Mouse (Mus musculus) embryonic facial prominence, embryonic 15.5 days (tissue): Measurements from ENCODE around the gene Bdh1. TPM values are rescaled to one million over a fixed set of nuclear protein-coding genes. Genes with fewer than 3 reads are reported as not detected.

Experiments
- ATAC-seq: fragments of 200-750 bp; cut with Nextera tagmentation; 2 replicates; pipeline ENCODE4 v1.8.0; 2017; ENCODE audit warnings: low read depth, moderate TSS enrichment; ENCODE audit not compliant: insufficient number of reproducible peaks, low FRiP score, low TSS enrichment
- H3K27ac ChIP-seq: fragments of 300-500 bp; sonication (generic); replicated peaks from 2 replicates; pipeline ENCODE4 v1.5.1; 2015; ENCODE audit warnings: mild to moderate bottlenecking, inconsistent platforms
- H3K27me3 ChIP-seq: fragments of 300-500 bp; sonication (generic); 2 replicates; pipeline ENCODE4 v1.6.1; 2015; ENCODE audit warnings: inconsistent platforms
- H3K36me3 ChIP-seq: fragments of 300-500 bp; sonication (generic); 2 replicates; pipeline ENCODE4 v1.6.1; 2015; ENCODE audit warnings: mild to moderate bottlenecking, inconsistent platforms
- H3K4me1 ChIP-seq: fragments of 300-500 bp; sonication (generic); 2 replicates; pipeline ENCODE4 v1.6.1; 2015; ENCODE audit warnings: inconsistent platforms
- H3K4me2 ChIP-seq: fragments of 300-500 bp; sonication (generic); replicated peaks from 2 replicates; pipeline ENCODE4 v1.6.1; 2015; ENCODE audit warnings: mild to moderate bottlenecking, inconsistent platforms
- H3K4me3 ChIP-seq: fragments of 300-500 bp; sonication (generic); replicated peaks from 2 replicates; pipeline ENCODE4 v1.5.1; 2015; ENCODE audit warnings: mild to moderate bottlenecking, inconsistent platforms
- H3K9ac ChIP-seq: fragments of 300-500 bp; sonication (generic); 2 replicates; pipeline ENCODE4 v1.6.1; 2015; ENCODE audit warnings: inconsistent platforms
- H3K9me3 ChIP-seq: fragments of 300-500 bp; sonication (generic); replicated peaks from 2 replicates; pipeline ENCODE4 v1.6.1; 2016; ENCODE audit warnings: inconsistent platforms
- WGBS: fragments of 180-500 bp; shearing (Covaris S2); methylation state at CpG from one replicate; pipeline ENCODE4 v1.1.7; 2015; 5-methylcytosine and 5-hydroxymethylcytosine counted together
- polyA plus RNA-seq: library from polyadenylated mRNA; unstranded; fragments of >200 nt; fragmentation: Nextera tagmentation; extraction: Ambion mirVana; gene quantifications from 2 replicates; pipeline ENCODE4 v1.2.1, GENCODE M21; 2015

Bdh1 gene
- polyA plus RNA-seq, 1 experiment from 2014 or later, result 42.5 TPM

GRCm38 (mm10) chr16:31506665-31507456 is 84.8 kb downstream of the Bdh1 start:
- H3K9ac ChIP-seq, result no peak overlapping the region
- H3K27ac ChIP-seq, result peak overlapping the region; percentile 89
- H3K4me3 ChIP-seq, result no peak overlapping the region
- H3K9me3 ChIP-seq, result no peaks in the 10 kb centered on the region
- no peaks in the 10 kb centered on the region for H3K27me3 ChIP-seq
- H3K36me3 ChIP-seq, result no peaks in the 10 kb centered on the region
- H3K4me1 ChIP-seq, result peaks cover 56% of the 10 kb centered on the region
- 37% methylated on average over 10 of the region's 10 CpGs for WGBS
- peak overlapping the region; percentile 27 for H3K4me2 ChIP-seq
- peak; percentile 24; the same call in 1 of the 2 replicates for ATAC-seq

DNA sequence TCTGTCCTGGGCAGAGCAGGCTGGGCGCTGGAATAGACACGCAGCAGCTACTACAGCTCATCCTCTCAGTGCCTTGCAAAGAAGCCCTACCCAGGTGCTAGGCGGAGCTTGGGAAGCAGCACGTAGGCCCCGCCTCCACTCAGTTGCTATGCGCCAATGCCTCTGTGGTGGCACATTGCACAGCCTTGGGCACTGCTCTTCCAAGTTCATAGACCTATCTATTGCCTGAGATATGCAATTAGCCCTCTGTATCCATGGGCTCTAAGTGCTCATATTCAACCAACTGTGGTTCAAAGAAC is 85.3 kb downstream of the Bdh1 start:
- no peak overlapping the region for H3K4me3 ChIP-seq
- peak overlapping the region; percentile 89 for H3K27ac ChIP-seq
- H3K9me3 ChIP-seq, result no peaks in the 10 kb centered on the region
- peak overlapping the region; percentile 27 for H3K4me2 ChIP-seq
- H3K36me3 ChIP-seq, result no peaks in the 10 kb centered on the region
- no peaks in the 10 kb centered on the region for H3K27me3 ChIP-seq
- WGBS, result 33% methylated on average over 6 of the region's 6 CpGs
- ATAC-seq, result no peak; the same call in 1 of the 2 replicates
- H3K9ac ChIP-seq, result no peak overlapping the region
- H3K4me1 ChIP-seq, result peaks cover 51% of the 10 kb centered on the region

DNA sequence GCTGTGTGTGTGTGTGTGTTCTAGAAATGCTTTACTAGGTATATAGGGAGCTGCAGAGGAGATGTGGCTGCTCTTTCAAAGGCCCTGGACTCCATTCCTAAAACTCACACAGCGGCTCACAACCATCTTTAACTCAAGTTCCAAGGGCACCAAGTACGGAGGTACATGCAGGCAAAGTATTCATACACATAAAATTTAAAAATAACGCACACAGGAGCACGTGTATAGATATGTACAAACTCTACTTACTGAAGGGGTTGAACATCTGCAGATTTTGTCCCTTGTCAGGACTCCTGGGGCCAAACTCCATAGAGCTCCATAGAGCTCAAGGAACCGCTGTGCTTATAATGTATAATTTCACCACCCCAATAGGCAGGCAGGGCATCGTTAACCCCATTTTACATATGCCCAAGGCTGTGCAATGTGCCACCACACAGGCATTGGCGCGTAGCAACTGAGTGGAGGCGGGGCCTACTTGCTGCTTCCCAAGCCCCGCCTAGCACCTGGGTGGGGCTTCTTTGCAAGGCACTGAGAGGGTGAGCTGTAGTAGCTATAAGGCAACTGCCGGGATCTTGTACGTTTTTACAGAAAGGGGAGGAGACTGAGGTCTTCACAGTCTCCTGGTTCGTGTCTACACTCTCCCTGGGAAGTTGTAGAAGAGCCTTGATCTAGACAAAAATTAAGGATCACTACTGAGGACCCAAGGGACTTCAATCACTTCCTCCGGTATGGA is 85.9 kb downstream of the Bdh1 start:
- no peak overlapping the region for H3K9ac ChIP-seq
- WGBS, result 37% methylated on average over 14 of the region's 14 CpGs
- H3K4me1 ChIP-seq, result peaks cover 46% of the 10 kb centered on the region
- H3K36me3 ChIP-seq, result no peaks in the 10 kb centered on the region
- H3K9me3 ChIP-seq, result no peaks in the 10 kb centered on the region
- no peak for ATAC-seq
- no peak overlapping the region for H3K4me2 ChIP-seq
- no peak overlapping the region for H3K4me3 ChIP-seq
- no peaks in the 10 kb centered on the region for H3K27me3 ChIP-seq
- H3K27ac ChIP-seq, result peak overlapping the region; percentile 89

Other genes with a start within 250 kb of the Bdh1 start
- 24.0 and 25.3 TPM in 2 replicates for gene Acap2, start 221.0 kb upstream of the Bdh1 start, polyA plus RNA-seq
- gene Ppp1r2, start 147.0 kb upstream of the Bdh1 start, polyA plus RNA-seq, result 90.6 and 92.1 TPM in 2 replicates
- 89.9 and 96.7 TPM in 2 replicates for gene Apod, start 107.5 kb upstream of the Bdh1 start, polyA plus RNA-seq
- 30.8 and 32.1 TPM in 2 replicates for gene Dlg1, start 241.2 kb downstream of the Bdh1 start, polyA plus RNA-seq